Mouse (Mus musculus) forebrain, embryonic 15.5 days (tissue): ENCODE data around the gene Cdh22. TPM values are rescaled to one million over a fixed set of nuclear protein-coding genes. Genes with fewer than 3 reads are reported as not detected.
A peak's percentile ranks its signal among the peaks of the same experiment; 100 is the strongest.

Experiments
- ATAC-seq: fragments of 200-750 bp; cut with Nextera tagmentation; replicated peaks from 2 replicates; pipeline ENCODE4 v1.8.0; 2017; ENCODE audit warnings: mild to moderate bottlenecking, moderate TSS enrichment, moderate library complexity
- H3K27ac ChIP-seq: fragments of 300-500 bp; sonication (generic); replicated peaks from 2 replicates; pipeline ENCODE4 v1.5.1; 2015; ENCODE audit warnings: mild to moderate bottlenecking, inconsistent platforms
- H3K27me3 ChIP-seq: fragments of 300-500 bp; sonication (generic); 2 replicates; pipeline ENCODE4 v1.6.1; 2015; ENCODE audit warnings: inconsistent platforms
- H3K36me3 ChIP-seq: fragments of 300-500 bp; sonication (generic); 2 replicates; pipeline ENCODE4 v1.6.1; 2015; ENCODE audit warnings: mild to moderate bottlenecking, inconsistent platforms
- H3K4me1 ChIP-seq: fragments of 300-500 bp; sonication (generic); 2 replicates; pipeline ENCODE4 v1.6.1; 2015; ENCODE audit warnings: inconsistent platforms
- H3K4me2 ChIP-seq: fragments of 300-500 bp; sonication (generic); replicated peaks from 2 replicates; pipeline ENCODE4 v1.6.1; 2015; ENCODE audit warnings: mild to moderate bottlenecking, inconsistent platforms
- H3K4me3 ChIP-seq: fragments of 300-500 bp; sonication (generic); 2 replicates; pipeline ENCODE4 v1.5.1; 2015; ENCODE audit warnings: mild to moderate bottlenecking, inconsistent platforms
- H3K9ac ChIP-seq: fragments of 300-500 bp; sonication (generic); replicated peaks from 2 replicates; pipeline ENCODE4 v1.6.1; 2015; ENCODE audit warnings: mild to moderate bottlenecking, inconsistent platforms
- H3K9me3 ChIP-seq: fragments of 300-500 bp; sonication (generic); 2 replicates; pipeline ENCODE4 v1.6.1; 2016; ENCODE audit warnings: inconsistent platforms
- WGBS: fragments of 180-500 bp; shearing (Covaris S2); methylation state at CpG from one replicate; pipeline ENCODE4 v1.1.7; 2015; ENCODE audit warnings: mixed read lengths; 5-methylcytosine and 5-hydroxymethylcytosine counted together
- polyA plus RNA-seq: library from polyadenylated mRNA; unstranded; fragments of >200 nt; fragmentation: Nextera tagmentation; extraction: Ambion mirVana; gene quantifications from 2 replicates; pipeline ENCODE4 v1.2.1, GENCODE M21; 2015

The Cdh22 gene
- polyA plus RNA-seq, 1 experiment from 2014 or later: 6.1 TPM

- no peaks in the 10 kb centered on the region for H3K9me3 ChIP-seq
- peak; percentile 62 for ATAC-seq
- peak overlapping the region; percentile 57 for H3K4me2 ChIP-seq
- H3K27ac ChIP-seq: peak overlapping the region; percentile 44
- WGBS: 3% methylated on average over 28 of the region's 28 CpGs
- H3K27me3 ChIP-seq: no peaks in the 10 kb centered on the region
- peak overlapping the region; percentile 34 for H3K9ac ChIP-seq
- peak overlapping the region; percentile 28 for H3K4me3 ChIP-seq
- peaks cover 24% of the 10 kb centered on the region for H3K4me1 ChIP-seq
- H3K36me3 ChIP-seq: no peaks in the 10 kb centered on the region
These were observed 32.6 kb downstream of the Cdh22 start for GRCm38 (mm10) chr2:165201761-165202751.

GRCm38 (mm10) chr2:165197546-165197945 lies 37.1 kb downstream of the Cdh22 start:
- 47% methylated on average over 6 of the region's 6 CpGs for WGBS
- ATAC-seq: no peak
- no peak overlapping the region for H3K4me3 ChIP-seq
- no peak overlapping the region for H3K27ac ChIP-seq
- peaks cover 27% of the 10 kb centered on the region for H3K4me1 ChIP-seq
- H3K4me2 ChIP-seq: no peak overlapping the region
- H3K9me3 ChIP-seq: no peaks in the 10 kb centered on the region
- no peaks in the 10 kb centered on the region for H3K36me3 ChIP-seq
- no peak overlapping the region for H3K9ac ChIP-seq
- H3K27me3 ChIP-seq: 0 out of 2 replicates have a peak, but pooled peaks cover 3% of the 10 kb centered on the region

GRCm38 (mm10) chr2:165195411-165196182 lies 39.1 kb downstream of the Cdh22 start:
- Histone ChIP-seq H3K4me1 (peaks cover 15% of the 10 kb centered on the region), H3K27me3 (0 out of 2 replicates have a peak, but pooled peaks cover 3% of the 10 kb centered on the region), H3K36me3 (no peaks in the 10 kb centered on the region), H3K4me2 (peak overlapping the region; percentile 21), H3K9me3 (no peaks in the 10 kb centered on the region), H3K4me3 (no peak overlapping the region), H3K27ac (0 out of 2 replicates have a peak overlapping the region, but pooled peaks have one; percentile 1), H3K9ac (no peak overlapping the region)
- peak; percentile 37; the same call in 1 of the 2 replicates for ATAC-seq
- WGBS: 5% methylated on average over 32 of the region's 32 CpGs

- no peaks in the 10 kb centered on the region for H3K9me3 ChIP-seq
- H3K9ac ChIP-seq: no peak overlapping the region
- ATAC-seq: no peak
- no peak overlapping the region for H3K27ac ChIP-seq
- H3K4me2 ChIP-seq: no peak overlapping the region
- H3K27me3 ChIP-seq: 0 out of 2 replicates have a peak, but pooled peaks cover 3% of the 10 kb centered on the region
- H3K4me1 ChIP-seq: peaks cover 12% of the 10 kb centered on the region
- 61% methylated on average over 7 of the region's 7 CpGs for WGBS
- no peak overlapping the region for H3K4me3 ChIP-seq
- no peaks in the 10 kb centered on the region for H3K36me3 ChIP-seq
These were observed 43.2 kb downstream of the Cdh22 start for GRCm38 (mm10) chr2:165191483-165191882.

GRCm38 (mm10) chr2:165189546-165189945 lies 45.1 kb downstream of the Cdh22 start:
- no peak overlapping the region for H3K27ac ChIP-seq
- H3K9ac ChIP-seq: no peak overlapping the region
- H3K27me3 ChIP-seq: 0 out of 2 replicates have a peak, but pooled peaks cover 2% of the 10 kb centered on the region
- H3K36me3 ChIP-seq: no peaks in the 10 kb centered on the region
- no peaks in the 10 kb centered on the region for H3K9me3 ChIP-seq
- 77% methylated on average over 3 of the region's 3 CpGs for WGBS
- no peak for ATAC-seq
- no peak overlapping the region for H3K4me2 ChIP-seq
- H3K4me1 ChIP-seq: peaks cover under 1% of the 10 kb centered on the region
- H3K4me3 ChIP-seq: no peak overlapping the region

- H3K4me1 ChIP-seq: peaks cover 17% of the 10 kb centered on the region
- ATAC-seq: no peak
- no peaks in the 10 kb centered on the region for H3K9me3 ChIP-seq
- WGBS: 71% methylated on average over 9 of the region's 9 CpGs
- no peaks in the 10 kb centered on the region for H3K27me3 ChIP-seq
- H3K4me3 ChIP-seq: no peak overlapping the region
- no peaks in the 10 kb centered on the region for H3K36me3 ChIP-seq
- H3K27ac ChIP-seq: no peak overlapping the region
- H3K9ac ChIP-seq: no peak overlapping the region
- no peak overlapping the region for H3K4me2 ChIP-seq
These were observed 46.8 kb downstream of the Cdh22 start for GRCm38 (mm10) chr2:165187648-165188380.

- no peak overlapping the region for H3K4me2 ChIP-seq
- no peaks in the 10 kb centered on the region for H3K9me3 ChIP-seq
- H3K27me3 ChIP-seq: peaks cover 12% of the 10 kb centered on the region
- H3K4me3 ChIP-seq: no peak overlapping the region
- H3K4me1 ChIP-seq: peaks cover 31% of the 10 kb centered on the region
- no peaks in the 10 kb centered on the region for H3K36me3 ChIP-seq
- ATAC-seq: peak; percentile 74
- H3K9ac ChIP-seq: no peak overlapping the region
- H3K27ac ChIP-seq: peak overlapping the region; percentile 52
- 15% methylated on average over 9 of the region's 9 CpGs for WGBS
These were observed 50.5 kb downstream of the Cdh22 start for GRCm38 (mm10) chr2:165184015-165184633.

- no peak for ATAC-seq
- 63% methylated on average over 11 of the region's 11 CpGs for WGBS
These were observed 52.3 kb downstream of the Cdh22 start for GRCm38 (mm10) chr2:165182085-165182976.

GRCm38 (mm10) chr2:165179231-165179630 lies 55.4 kb downstream of the Cdh22 start:
- no peak overlapping the region for H3K9ac ChIP-seq
- 41% methylated on average over 10 of the region's 10 CpGs for WGBS
- H3K4me3 ChIP-seq: no peak overlapping the region
- no peak overlapping the region for H3K27ac ChIP-seq
- no peak for ATAC-seq
- H3K27me3 ChIP-seq: peaks cover 12% of the 10 kb centered on the region
- H3K36me3 ChIP-seq: no peaks in the 10 kb centered on the region
- no peak overlapping the region for H3K4me2 ChIP-seq
- peaks cover 38% of the 10 kb centered on the region for H3K4me1 ChIP-seq
- no peaks in the 10 kb centered on the region for H3K9me3 ChIP-seq

More at GRCm38 (mm10) chr2:165182085-165182976, 52.3 kb downstream of the Cdh22 start:
- no peaks in the 10 kb centered on the region for H3K9me3 ChIP-seq
- peaks cover 12% of the 10 kb centered on the region for H3K27me3 ChIP-seq
- H3K4me2 ChIP-seq: no peak overlapping the region
- H3K9ac ChIP-seq: 0 out of 2 replicates have a peak overlapping the region, but pooled peaks have one; percentile 13
- H3K4me3 ChIP-seq: no peak overlapping the region
- H3K27ac ChIP-seq: no peak overlapping the region
- H3K4me1 ChIP-seq: peaks cover 31% of the 10 kb centered on the region
- H3K36me3 ChIP-seq: no peaks in the 10 kb centered on the region

- H3K36me3 ChIP-seq: no peaks in the 10 kb centered on the region
- H3K4me1 ChIP-seq: peaks cover 20% of the 10 kb centered on the region
- no peak overlapping the region for H3K27ac ChIP-seq
- no peak overlapping the region for H3K4me3 ChIP-seq
- ATAC-seq: peak; percentile 60; the same call in 1 of the 2 replicates
- no peaks in the 10 kb centered on the region for H3K9me3 ChIP-seq
- H3K27me3 ChIP-seq: peaks cover 12% of the 10 kb centered on the region
- 15% methylated on average over 9 of the region's 9 CpGs for WGBS
- H3K4me2 ChIP-seq: no peak overlapping the region
- H3K9ac ChIP-seq: no peak overlapping the region
These were observed 57.7 kb downstream of the Cdh22 start for GRCm38 (mm10) chr2:165176965-165177364.
